Mouse (Mus musculus) olfactory bulb, adult 2 months (tissue): ENCODE measurements around the gene E130114P18Rik.

Experiments
- CTCF ChIP-seq: fragments of 200-500 bp; IDR thresholded peaks from 2 replicates; pipeline ENCODE4 v1.5.1; 2012; ENCODE audit warnings: low read depth, mild to moderate bottlenecking, low read length, moderate library complexity; ENCODE audit not compliant: insufficient read depth
- POLR2A ChIP-seq: fragments of 200-500 bp; IDR thresholded peaks from 2 replicates; pipeline ENCODE4 v1.6.1; 2012; ENCODE audit warnings: mild to moderate bottlenecking, low read depth, low read length, moderate library complexity; ENCODE audit not compliant: insufficient read depth

GRCm38 (mm10) chr4:97580906-97581305, 197.0 kb downstream of the E130114P18Rik start:
- TF ChIP-seq CTCF (no peak), POLR2A (no peak)
